Comparison of ENCODE assay signal across 8 mouse cellular contexts in genomic region chr4:118138891-118139290, GRCm38 (mm10). TPM values are rescaled to one million over a fixed set of nuclear protein-coding genes. Genes with fewer than 3 reads are reported as not detected.
DNase-seq lines count a peak whose midpoint lies in the region; ATAC-seq and TF ChIP-seq lines count a peak whose summit lies in the region.

No protein-coding gene starts in this region.

- H3K79me2 ChIP-seq in MEL (ENCODE audit: control insufficient read depth, insufficient read depth, low read length, poor library complexity) = peaks cover 6% of the 10 kb centered on the region

- DNase-seq in forebrain, postnatal 0 days = peak; percentile 47
- DNase-seq in MEL (ENCODE audit: low read depth, low spot score) = peak; percentile 84
- DNase-seq in cerebellum, postnatal 10 days = peak; percentile 94 to 95
- peak; percentile 46 for DNase-seq in heart, postnatal 25 days (ENCODE audit: low spot score)
- peak; percentile 57 to 61 for DNase-seq in left cerebral cortex, postnatal 36 days (ENCODE audit: low spot score in 2 of 2)
- DNase-seq in testis, postnatal 14 days (ENCODE audit: low spot score) = peak; percentile 74

- no peak overlapping the region for H3K27ac ChIP-seq in forebrain, postnatal 0 days (ENCODE audit: low read depth, low read length)
- no peak overlapping the region for H3K27ac ChIP-seq in forebrain, embryonic 15.5 days (replicated peaks)
- peak overlapping the region; percentile 70 for H3K27ac ChIP-seq in MEL (ENCODE audit: control insufficient read depth, low read depth, low read length)
- no peak overlapping the region for H3K27ac ChIP-seq in intestine, postnatal 0 days (ENCODE audit: low read depth, low read length)

- H3K4me3 ChIP-seq in forebrain, postnatal 0 days (ENCODE audit: low read depth, low read length) = no peak overlapping the region
- H3K4me3 ChIP-seq in forebrain, embryonic 15.5 days = no peak overlapping the region
- H3K4me3 ChIP-seq in MEL (ENCODE audit: control insufficient read depth in 1 of 2, insufficient read depth in 1 of 2, low read depth in 2 of 2, low read length in 2 of 2) = no peak overlapping the region
- no peak overlapping the region for H3K4me3 ChIP-seq in intestine, postnatal 0 days (ENCODE audit: low read depth, low read length)

- H3K4me2 ChIP-seq in forebrain, postnatal 0 days (ENCODE audit: low read depth) = no peak overlapping the region
- H3K4me2 ChIP-seq in forebrain, embryonic 15.5 days (replicated peaks) = no peak overlapping the region
- H3K4me2 ChIP-seq in intestine, postnatal 0 days (replicated peaks; ENCODE audit: low read depth) = no peak overlapping the region

- peaks cover 72% of the 10 kb centered on the region for H3K36me3 ChIP-seq in forebrain, postnatal 0 days (ENCODE audit: insufficient read depth)
- H3K36me3 ChIP-seq in forebrain, embryonic 15.5 days = peaks cover 69% of the 10 kb centered on the region
- peaks cover 12 to 20% of the 10 kb centered on the region in 2 experiments for H3K36me3 ChIP-seq in MEL (ENCODE audit: control insufficient read depth in 1 of 2, insufficient read depth in 2 of 2, low read length in 2 of 2)
- H3K36me3 ChIP-seq in intestine, postnatal 0 days (ENCODE audit: control insufficient read depth, insufficient read depth) = peaks cover 69% of the 10 kb centered on the region

- peaks cover 3% of the 10 kb centered on the region; the same call in 1 of the 2 replicates for H3K4me1 ChIP-seq in forebrain, postnatal 0 days (ENCODE audit: insufficient read depth)
- H3K4me1 ChIP-seq in forebrain, embryonic 15.5 days = peaks cover 9% of the 10 kb centered on the region
- H3K4me1 ChIP-seq in MEL (ENCODE audit: control insufficient read depth in 1 of 2, insufficient read depth in 2 of 2, low read length in 2 of 2) = peaks cover 3 to 21% of the 10 kb centered on the region in 2 experiments; a peak in 3 of 4 replicates
- H3K4me1 ChIP-seq in intestine, postnatal 0 days (replicated peaks; ENCODE audit: control insufficient read depth, insufficient read depth, low read length) = 0 out of 2 replicates have a peak, but pooled peaks cover under 1% of the 10 kb centered on the region

- H3K9ac ChIP-seq in forebrain, postnatal 0 days = no peak overlapping the region
- H3K9ac ChIP-seq in forebrain, embryonic 15.5 days (replicated peaks) = no peak overlapping the region
- peak overlapping the region; percentile 35; the same call in 1 of the 2 replicates for H3K9ac ChIP-seq in MEL (ENCODE audit: control insufficient read depth, low read depth, low read length, poor library complexity, severe bottlenecking)
- no peak overlapping the region for H3K9ac ChIP-seq in intestine, postnatal 0 days (ENCODE audit: low read depth, low read length)

- H3K9me3 ChIP-seq in forebrain, postnatal 0 days (ENCODE audit: low read length) = no peaks in the 10 kb centered on the region
- no peaks in the 10 kb centered on the region for H3K9me3 ChIP-seq in forebrain, embryonic 15.5 days
- H3K9me3 ChIP-seq in MEL (replicated peaks; ENCODE audit: insufficient read depth, low read length) = no peaks in the 10 kb centered on the region
- H3K9me3 ChIP-seq in intestine, postnatal 0 days (ENCODE audit: control insufficient read depth) = no peaks in the 10 kb centered on the region

- no peak for TF ChIP-seq RAD21 in MEL (IDR thresholded peaks at IDR 0.05; ENCODE audit: low read depth, low read length)

- no peaks in the 10 kb centered on the region for H3K27me3 ChIP-seq in forebrain, postnatal 0 days (ENCODE audit: insufficient read depth, low read length)
- H3K27me3 ChIP-seq in forebrain, embryonic 15.5 days = no peaks in the 10 kb centered on the region
- no peaks in the 10 kb centered on the region for H3K27me3 ChIP-seq in MEL (ENCODE audit: control insufficient read depth in 1 of 2, insufficient read depth in 2 of 2, low read length in 2 of 2)
- no peaks in the 10 kb centered on the region for H3K27me3 ChIP-seq in intestine, postnatal 0 days (replicated peaks; ENCODE audit: control insufficient read depth, insufficient read depth, low read length)

- 42% methylated on average over 5 of the region's 5 CpGs for WGBS in forebrain, postnatal 0 days
- 61% methylated on average over 5 of the region's 5 CpGs for WGBS in forebrain, embryonic 15.5 days
- 72% methylated on average over 5 of the region's 5 CpGs for WGBS in intestine, postnatal 0 days

- ATAC-seq in forebrain, postnatal 0 days = no peak
- ATAC-seq in forebrain, embryonic 15.5 days (replicated peaks) = no peak
- ATAC-seq in intestine, postnatal 0 days = no peak

- intact Hi-C loops in heart, postnatal 25 days (cut with DNase I) = no loop called here
- intact Hi-C loops in left cerebral cortex, postnatal 36 days (cut with DNase I) = loop anchor here (5.0 kb wide), 1 partner anchor 47 kb away; no protein-coding TSS in a partner anchor

- TF ChIP-seq CTCF in forebrain, postnatal 0 days (IDR thresholded peaks at IDR 0.05; ENCODE audit: low read depth) = no peak
- TF ChIP-seq CTCF in MEL (IDR thresholded peaks at IDR 0.05 in 2 of 3, conservative IDR thresholded peaks at IDR 0.05 in 1 of 3; ENCODE audit: control insufficient read depth in 1 of 3, insufficient read depth in 1 of 3, low read depth in 2 of 3, low read length in 3 of 3, poor library complexity in 1 of 3, severe bottlenecking in 1 of 3) = no peak
- TF ChIP-seq CTCF in intestine, postnatal 0 days (IDR thresholded peaks at IDR 0.05; ENCODE audit: low read depth) = no peak

- TF ChIP-seq EP300 in MEL (IDR thresholded peaks at IDR 0.05; ENCODE audit: low read depth in 1 of 2, low read length in 2 of 2) = 0 out of 4 replicates have a peak, but pooled peaks of 1 of the 2 experiments have one; percentile 19

- TF ChIP-seq POLR2A in MEL (IDR thresholded peaks at IDR 0.05; ENCODE audit: control insufficient read depth in 1 of 2, insufficient read depth in 1 of 2, low read depth in 1 of 2, low read length in 2 of 2, poor library complexity in 1 of 2) = no peak

TF ChIP-seq in MEL, 35 proteins besides CTCF, POLR2A, EP300 and RAD21:
- TF ChIP-seq GABPA (IDR thresholded peaks at IDR 0.05; ENCODE audit: low read depth, low read length) = no peak
- no peak for TF ChIP-seq RCOR1 (IDR thresholded peaks at IDR 0.05; ENCODE audit: low read depth, low read length)
- TF ChIP-seq NRF1 (IDR thresholded peaks at IDR 0.05; ENCODE audit: insufficient read depth, low read depth, low read length, poor library complexity, severe bottlenecking) = no peak
- TF ChIP-seq TBP (IDR thresholded peaks at IDR 0.05; ENCODE audit: low read depth, low read length) = 0 out of 2 replicates have a peak, but pooled peaks have one; percentile 48
- no peak for TF ChIP-seq TAL1 (IDR thresholded peaks at IDR 0.05; ENCODE audit: low read length)
- peak; percentile 17; the same call in 1 of the 2 replicates for TF ChIP-seq MAX (IDR thresholded peaks at IDR 0.05; ENCODE audit: low read length)

RNA-seq across cellular contexts. Expression of gene St3gal3, which starts 4.2 kb away (rescaled TPM):
- total RNA-seq in forebrain, postnatal 0 days (2014; rRNA removed) = 32.6 and 36.1 TPM in 2 replicates
- polyA plus RNA-seq in forebrain, postnatal 0 days (2015; fragmentation: Nextera tagmentation; extraction: Ambion mirVana) = 11.2 and 11.3 TPM in 2 replicates
- 11.3 and 12.3 TPM in 2 replicates for polyA plus RNA-seq in forebrain, embryonic 15.5 days (2015; fragmentation: Nextera tagmentation; extraction: Ambion mirVana)
- total RNA-seq in MEL (2012; rRNA removed) = 13.2 and 16.4 TPM in 2 replicates
- polyA plus RNA-seq in MEL (2012; ENCODE audit: insufficient read depth in 1 of 2, insufficient read length in 2 of 2, low read depth in 1 of 2, low replicate concordance in 2 of 2, missing spikeins in 1 of 2) = 10 to 100 TPM in 1 of 2 experiments, not detected in 1; 23.3 TPM
- total RNA-seq in heart, postnatal 25 days (2021) = 10 to 100 TPM; 61.6 to 66.6 TPM
- total RNA-seq in left cerebral cortex, postnatal 36 days (2021) = 10 to 100 TPM; 47.0 to 51.5 TPM
- polyA plus RNA-seq in intestine, postnatal 0 days (2015; fragmentation: Nextera tagmentation; extraction: Ambion mirVana) = 15.6 and 15.7 TPM in 2 replicates

RNA-seq across cellular contexts. Expression of gene Kdm4a, which starts 41.0 kb away (rescaled TPM):
- total RNA-seq in forebrain, postnatal 0 days (2014; rRNA removed) = 96.5 and 122 TPM in 2 replicates
- polyA plus RNA-seq in forebrain, postnatal 0 days (2015; fragmentation: Nextera tagmentation; extraction: Ambion mirVana) = 29.7 and 39.0 TPM in 2 replicates
- 62.9 and 63.8 TPM in 2 replicates for polyA plus RNA-seq in forebrain, embryonic 15.5 days (2015; fragmentation: Nextera tagmentation; extraction: Ambion mirVana)
- total RNA-seq in MEL (2012; rRNA removed) = 31.4 and 36.8 TPM in 2 replicates
- polyA plus RNA-seq in MEL (2012; ENCODE audit: insufficient read depth in 1 of 2, insufficient read length in 2 of 2, low read depth in 1 of 2, low replicate concordance in 2 of 2, missing spikeins in 1 of 2) = 10 to 100 TPM in 1 of 2 experiments, not detected in 1; 49.6 TPM
- 10 to 100 TPM; 26.1 to 28.2 TPM for total RNA-seq in heart, postnatal 25 days (2021)
- total RNA-seq in left cerebral cortex, postnatal 36 days (2021) = 10 to 100 TPM; 42.1 to 44.5 TPM
- polyA plus RNA-seq in intestine, postnatal 0 days (2015; fragmentation: Nextera tagmentation; extraction: Ambion mirVana) = 11.6 and 13.1 TPM in 2 replicates
